Mouse (Mus musculus) lung, embryonic 15.5 days (tissue): ENCODE data around the gene Exosc10. TPM values are rescaled to one million over a fixed set of nuclear protein-coding genes. Genes with fewer than 3 reads are reported as not detected.
A peak's percentile ranks its signal among the peaks of the same experiment; 100 is the strongest.

Experiments
- ATAC-seq: fragments of 200-750 bp; cut with Nextera tagmentation; 2 replicates; pipeline ENCODE4 v1.8.0; 2017; ENCODE audit warnings: moderate number of reproducible peaks, borderline replicate concordance; ENCODE audit not compliant: low FRiP score, low TSS enrichment; ENCODE audit errors: extremely low read depth
- H3K27ac ChIP-seq: fragments of 300-500 bp; sonication (generic); 2 replicates; pipeline ENCODE4 v1.5.1; 2015; ENCODE audit warnings: moderate library complexity, mild to moderate bottlenecking, inconsistent platforms
- H3K27me3 ChIP-seq: fragments of 300-500 bp; sonication (generic); 2 replicates; pipeline ENCODE4 v1.6.1; 2015; ENCODE audit warnings: inconsistent platforms
- H3K36me3 ChIP-seq: fragments of 300-500 bp; sonication (generic); 2 replicates; pipeline ENCODE4 v1.6.1; 2015; ENCODE audit warnings: inconsistent platforms
- H3K4me1 ChIP-seq: fragments of 300-500 bp; sonication (generic); 2 replicates; pipeline ENCODE4 v1.6.1; 2015; ENCODE audit warnings: inconsistent platforms
- H3K4me2 ChIP-seq: fragments of 300-500 bp; sonication (generic); 2 replicates; pipeline ENCODE4 v1.6.1; 2015; ENCODE audit warnings: inconsistent platforms, mild to moderate bottlenecking, moderate library complexity
- H3K4me3 ChIP-seq: fragments of 300-500 bp; sonication (generic); 2 replicates; pipeline ENCODE4 v1.5.1; 2015; ENCODE audit warnings: mild to moderate bottlenecking, inconsistent platforms
- H3K9ac ChIP-seq: fragments of 300-500 bp; sonication (generic); 2 replicates; pipeline ENCODE4 v1.6.1; 2015; ENCODE audit warnings: inconsistent platforms
- H3K9me3 ChIP-seq: fragments of 300-500 bp; sonication (generic); 2 replicates; pipeline ENCODE4 v1.6.1; 2016; ENCODE audit warnings: inconsistent platforms
- WGBS: fragments of 180-500 bp; shearing (Covaris S2); methylation state at CpG from one replicate; pipeline ENCODE4 v1.1.7; 2015; 5-methylcytosine and 5-hydroxymethylcytosine counted together
- polyA plus RNA-seq: library from polyadenylated mRNA; unstranded; fragments of >200 nt; fragmentation: Nextera tagmentation; extraction: Ambion mirVana; gene quantifications from 2 replicates; pipeline ENCODE4 v1.2.1, GENCODE M21; 2015

Exosc10 gene
- polyA plus RNA-seq, 1 experiment from 2014 or later, result 93.8 TPM

DNA sequence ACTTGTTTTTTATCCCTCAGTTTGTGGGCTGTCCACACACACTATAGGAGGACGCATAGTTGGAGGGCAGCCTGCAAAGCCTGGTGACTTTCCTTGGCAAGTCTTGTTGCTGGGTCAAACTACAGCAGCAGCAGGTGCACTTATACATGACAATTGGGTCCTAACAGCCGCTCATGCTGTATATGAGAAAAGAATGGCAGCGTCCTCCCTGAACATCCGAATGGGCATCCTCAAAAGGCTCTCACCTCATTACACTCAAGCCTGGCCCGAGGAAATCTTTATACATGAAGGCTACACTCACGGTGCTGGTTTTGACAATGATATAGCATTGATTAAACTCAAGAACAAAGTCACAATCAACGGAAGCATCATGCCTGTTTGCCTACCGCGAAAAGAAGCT is 55.5 kb downstream of the Exosc10 start:
- 0 out of 2 replicates have a peak, but pooled peaks cover 3% of the 10 kb centered on the region for H3K4me1 ChIP-seq
- H3K36me3 ChIP-seq, result peaks cover 57% of the 10 kb centered on the region
- WGBS, result 82% methylated on average over 9 of the region's 9 CpGs
- no peak overlapping the region for H3K4me2 ChIP-seq
- no peak overlapping the region for H3K9ac ChIP-seq
- no peak overlapping the region for H3K4me3 ChIP-seq
- no peaks in the 10 kb centered on the region for H3K27me3 ChIP-seq
- no peaks in the 10 kb centered on the region for H3K9me3 ChIP-seq
- no peak for ATAC-seq
- no peak overlapping the region for H3K27ac ChIP-seq

DNA sequence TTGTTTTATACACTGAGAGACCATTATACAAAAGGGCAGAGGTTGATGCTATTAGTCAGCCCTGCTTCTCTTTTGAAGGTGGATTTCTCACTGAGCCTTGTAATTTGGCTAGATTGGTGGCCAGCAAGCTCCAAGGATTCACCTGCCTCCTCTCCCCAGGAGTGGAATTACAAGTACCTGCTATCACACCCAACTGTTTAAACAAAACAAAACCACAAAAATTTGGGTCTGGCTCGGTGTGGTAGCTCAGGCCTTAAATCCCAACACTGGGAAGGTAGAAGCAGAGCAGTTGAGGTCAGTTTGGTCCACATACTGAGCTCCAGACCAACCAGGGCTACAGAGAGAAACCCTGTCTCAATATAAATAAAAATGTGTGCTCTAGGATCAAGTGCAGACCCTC is 61.6 kb downstream of the Exosc10 start:
- H3K4me2 ChIP-seq, result no peak overlapping the region
- 48% methylated on average over 1 of the region's 1 CpGs for WGBS
- ATAC-seq, result no peak

DNA sequence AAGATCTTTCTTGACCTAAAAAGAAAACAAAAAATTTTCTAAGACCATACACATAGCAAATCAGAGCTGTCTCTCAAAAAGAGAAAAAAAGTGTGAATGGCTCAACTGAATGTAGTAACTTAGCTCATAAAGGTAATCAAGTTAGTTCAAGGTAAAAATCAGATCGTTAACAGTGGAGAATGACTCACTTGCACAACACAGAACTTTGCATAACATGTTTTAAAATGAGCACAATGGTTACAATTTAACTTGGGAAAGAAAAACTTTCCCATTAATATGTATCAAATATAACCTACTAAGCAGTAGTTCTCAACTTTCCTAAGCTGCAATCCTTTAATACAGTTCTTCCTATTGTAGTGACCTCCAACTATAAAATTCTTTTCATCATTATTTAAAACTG is 62.5 kb downstream of the Exosc10 start:
- H3K9me3 ChIP-seq, result no peaks in the 10 kb centered on the region
- no peak overlapping the region for H3K4me3 ChIP-seq
- H3K27me3 ChIP-seq, result no peaks in the 10 kb centered on the region
- H3K9ac ChIP-seq, result no peak overlapping the region
- 88% methylated on average over 1 of the region's 1 CpGs for WGBS
- H3K4me2 ChIP-seq, result no peak overlapping the region
- peaks cover 38% of the 10 kb centered on the region for H3K4me1 ChIP-seq
- no peak for ATAC-seq
- H3K36me3 ChIP-seq, result peaks cover 85% of the 10 kb centered on the region
- no peak overlapping the region for H3K27ac ChIP-seq

More for the DNA sequence above, 61.6 kb downstream of the Exosc10 start:
- no peaks in the 10 kb centered on the region for H3K9me3 ChIP-seq
- H3K9ac ChIP-seq, result no peak overlapping the region
- no peak overlapping the region for H3K4me3 ChIP-seq
- peaks cover 33% of the 10 kb centered on the region for H3K4me1 ChIP-seq
- H3K36me3 ChIP-seq, result peaks cover 90% of the 10 kb centered on the region
- no peak overlapping the region for H3K27ac ChIP-seq
- H3K27me3 ChIP-seq, result no peaks in the 10 kb centered on the region

DNA sequence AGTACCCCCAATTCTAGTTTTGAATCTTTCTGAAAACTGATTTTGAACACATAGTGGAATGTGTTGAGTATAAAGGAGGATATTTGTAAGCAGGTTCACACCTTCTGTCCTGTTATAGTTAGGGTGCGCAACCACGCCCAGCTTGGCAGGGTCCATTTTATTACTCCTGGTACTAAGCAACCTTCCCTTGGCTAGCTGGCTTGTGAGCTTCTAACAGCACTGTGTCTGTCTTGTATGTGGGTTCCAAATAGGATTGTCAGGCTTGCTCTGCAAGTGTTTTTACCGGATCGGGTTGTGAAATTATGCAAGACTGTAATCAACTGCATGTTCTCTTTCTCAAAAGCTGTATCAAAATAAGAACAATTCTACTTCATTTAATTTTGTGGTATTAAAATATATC is 64.3 kb downstream of the Exosc10 start:
- no peak for ATAC-seq

DNA sequence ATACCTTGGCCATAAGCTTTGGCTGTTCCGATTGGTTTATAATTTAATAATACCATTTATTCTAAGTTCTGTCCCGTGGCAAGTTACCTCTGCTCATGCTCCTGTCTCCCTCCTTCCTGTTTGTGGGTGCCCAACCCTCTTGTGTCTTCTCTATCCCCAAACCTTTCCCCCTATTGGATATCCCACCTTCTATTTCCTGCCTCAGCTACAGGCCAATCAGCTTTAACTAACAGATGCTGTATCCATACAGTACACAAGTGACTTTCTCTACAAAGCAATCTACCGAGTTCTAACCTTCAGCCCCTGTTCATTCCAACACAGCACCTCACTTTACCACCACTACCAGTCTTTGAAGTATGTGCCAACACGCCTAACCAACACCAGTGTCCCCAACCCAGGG is 65.4 kb downstream of the Exosc10 start:
- Histone ChIP-seq H3K9me3 (no peaks in the 10 kb centered on the region), H3K36me3 (peaks cover 62% of the 10 kb centered on the region), H3K4me2 (0 out of 2 replicates have a peak overlapping the region, but pooled peaks have one; percentile 0), H3K4me1 (peaks cover 41% of the 10 kb centered on the region), H3K9ac (no peak overlapping the region), H3K27ac (no peak overlapping the region), H3K27me3 (no peaks in the 10 kb centered on the region), H3K4me3 (no peak overlapping the region)
- WGBS, result 80% methylated on average over 4 of the region's 4 CpGs
- no peak for ATAC-seq

More for the DNA sequence above, 64.3 kb downstream of the Exosc10 start:
- no peak overlapping the region for H3K9ac ChIP-seq
- peaks cover 68% of the 10 kb centered on the region for H3K36me3 ChIP-seq
- 91% methylated on average over 4 of the region's 4 CpGs for WGBS
- no peak overlapping the region for H3K4me3 ChIP-seq
- no peaks in the 10 kb centered on the region for H3K27me3 ChIP-seq
- H3K9me3 ChIP-seq, result no peaks in the 10 kb centered on the region
- H3K27ac ChIP-seq, result no peak overlapping the region
- no peak overlapping the region for H3K4me2 ChIP-seq
- peaks cover 41% of the 10 kb centered on the region for H3K4me1 ChIP-seq

DNA sequence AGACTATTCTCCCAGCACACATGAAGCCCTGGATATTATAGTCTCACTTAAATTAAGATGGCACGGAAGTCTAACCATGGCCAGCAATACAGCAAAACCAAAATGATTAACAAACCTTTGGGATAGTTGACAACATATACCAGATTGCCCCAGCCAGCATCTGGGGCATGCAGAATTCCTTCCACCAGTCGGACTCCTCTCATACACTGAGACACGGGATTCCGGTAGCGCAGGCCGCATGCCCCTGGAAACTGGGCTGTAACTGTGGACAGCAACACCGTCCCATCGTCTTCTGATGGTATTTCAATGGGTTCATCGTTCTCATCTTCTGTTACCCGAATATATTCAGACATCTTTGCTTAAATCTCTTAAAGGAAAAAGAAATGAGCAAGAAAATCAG is 66.8 kb downstream of the Exosc10 start:
- Histone ChIP-seq H3K9ac (peak overlapping the region; percentile 95), H3K36me3 (peaks cover 48% of the 10 kb centered on the region), H3K4me3 (peak overlapping the region; percentile 77), H3K9me3 (no peaks in the 10 kb centered on the region), H3K27ac (no peak overlapping the region), H3K4me1 (peaks cover 38% of the 10 kb centered on the region), H3K4me2 (peak overlapping the region; percentile 80), H3K27me3 (no peaks in the 10 kb centered on the region)
- 71% methylated on average over 10 of the region's 10 CpGs for WGBS
- no peak for ATAC-seq

DNA sequence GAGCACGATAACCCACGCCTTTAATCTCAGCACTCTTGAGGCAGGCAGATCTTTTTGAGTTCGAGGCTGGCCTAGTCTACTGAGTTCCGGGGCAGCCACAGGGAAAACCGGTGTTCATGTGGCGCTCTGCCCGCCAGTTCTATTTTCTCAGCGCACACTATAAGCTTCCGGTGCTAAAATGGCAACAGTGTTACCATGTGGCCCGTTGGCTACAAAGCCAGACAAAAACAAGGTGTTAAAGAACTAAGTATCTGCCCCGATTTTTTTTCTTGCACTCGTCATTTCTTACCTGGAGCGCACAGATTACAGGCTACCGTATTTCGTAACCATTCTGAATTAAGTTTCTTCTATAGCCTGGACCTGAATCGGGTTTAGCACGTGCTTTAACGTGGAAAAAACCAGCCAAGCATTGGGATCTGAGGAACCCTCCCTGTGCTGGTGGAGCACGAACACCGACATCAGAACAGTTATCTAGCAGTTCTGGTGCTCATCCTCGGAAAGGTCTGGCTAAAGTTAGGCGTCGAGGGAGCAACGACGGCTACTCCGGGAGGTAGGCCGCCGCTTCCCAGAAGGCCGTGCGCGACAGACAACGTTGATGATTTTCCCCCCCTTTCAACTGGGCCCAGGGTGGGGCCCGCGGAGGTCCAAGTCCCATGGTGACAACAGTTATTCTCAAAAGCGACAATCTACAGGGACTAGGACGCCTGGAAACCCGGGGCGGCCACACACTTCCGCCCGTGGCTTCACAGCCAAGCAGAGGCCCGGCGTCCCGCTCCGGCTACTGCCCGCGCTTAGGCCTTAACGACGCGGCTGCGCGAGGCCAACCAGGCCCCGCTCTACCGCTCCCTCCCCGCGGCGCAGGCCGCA is 67.8 kb downstream of the Exosc10 start:
- no peaks in the 10 kb centered on the region for H3K9me3 ChIP-seq
- peak overlapping the region; percentile 80 for H3K4me2 ChIP-seq
- peak; percentile 66 for ATAC-seq
- H3K9ac ChIP-seq, result peak overlapping the region; percentile 95
- peaks cover 32% of the 10 kb centered on the region for H3K4me1 ChIP-seq
- H3K27me3 ChIP-seq, result no peaks in the 10 kb centered on the region
- peaks cover 41% of the 10 kb centered on the region for H3K36me3 ChIP-seq
- under 1% methylated on average over 57 of the region's 57 CpGs for WGBS
- H3K27ac ChIP-seq, result peak overlapping the region; percentile 88
- peak overlapping the region; percentile 77 for H3K4me3 ChIP-seq

DNA sequence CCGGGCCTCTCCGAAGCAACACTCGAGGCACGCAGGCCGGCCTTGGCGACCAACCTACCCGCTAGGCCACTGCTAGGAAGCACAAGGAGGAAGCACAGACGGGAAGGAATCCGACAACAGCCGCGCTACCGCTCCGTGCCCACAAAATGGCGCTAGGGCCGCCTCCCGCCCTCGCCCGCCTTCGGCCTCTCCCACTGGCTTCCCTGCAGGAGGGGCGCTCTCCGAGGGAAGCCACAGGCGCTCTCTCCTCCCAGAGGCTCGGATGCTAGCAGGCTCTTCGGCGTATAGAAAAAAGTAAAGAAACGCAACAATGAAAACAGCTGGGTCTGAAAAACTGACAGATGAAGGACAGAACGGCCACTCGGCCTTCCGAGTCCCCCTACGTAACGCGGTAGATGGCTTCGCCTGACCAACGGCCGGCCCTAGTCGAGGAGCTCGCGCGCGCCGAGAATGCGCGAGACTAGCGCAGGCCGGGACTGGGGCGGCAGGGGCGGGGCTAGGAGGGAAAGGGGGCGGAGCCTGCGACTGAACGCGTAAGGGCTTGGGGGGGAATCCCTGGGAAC is 68.5 kb downstream of the Exosc10 start, which contains the start of gene Tardbp:
TSS of gene Tardbp (minus strand) at position 397 of the 563 bp plus-strand sequence.
- H3K9me3 ChIP-seq, result no peaks in the 10 kb centered on the region
- no peaks in the 10 kb centered on the region for H3K27me3 ChIP-seq
- H3K27ac ChIP-seq, result peak within 1 kb of the TSS; percentile 88
- peak within 1 kb of the TSS; percentile 77 for H3K4me3 ChIP-seq
- H3K4me2 ChIP-seq, result peak within 1 kb of the TSS; percentile 80
- H3K36me3 ChIP-seq, result peaks cover 34% of the 10 kb centered on the region
- under 1% methylated on average over 51 of the region's 51 CpGs for WGBS
- peaks cover 31% of the 10 kb centered on the region for H3K4me1 ChIP-seq
- peak; percentile 96 for ATAC-seq
- peak within 1 kb of the TSS; percentile 95 for H3K9ac ChIP-seq

DNA sequence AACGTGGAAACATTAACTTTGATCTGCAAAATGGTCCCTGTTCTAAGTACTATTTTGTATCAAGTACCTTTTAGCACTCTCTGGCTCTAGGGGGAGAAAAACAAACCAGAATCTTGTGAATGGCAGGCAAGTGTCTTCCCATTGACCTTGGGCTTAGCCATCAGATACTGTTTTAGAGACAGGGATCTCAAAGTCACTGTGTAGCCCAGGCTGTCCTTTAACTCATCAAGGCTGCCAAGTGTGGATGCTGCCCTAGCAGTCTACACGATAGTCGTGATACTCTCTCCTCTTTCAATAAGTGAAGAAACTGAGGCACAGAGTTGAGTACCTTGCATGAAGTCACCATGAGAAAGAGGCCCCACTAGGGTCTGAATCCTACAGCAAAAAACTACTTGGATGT is 69.0 kb downstream of the Exosc10 start:
- Histone ChIP-seq H3K4me2 (peak overlapping the region; percentile 80), H3K27ac (no peak overlapping the region), H3K4me3 (peak overlapping the region; percentile 77), H3K9ac (peak overlapping the region; percentile 11; the same call in 1 of the 2 replicates), H3K36me3 (peaks cover 29% of the 10 kb centered on the region), H3K27me3 (no peaks in the 10 kb centered on the region), H3K4me1 (peaks cover 30% of the 10 kb centered on the region), H3K9me3 (no peaks in the 10 kb centered on the region)
- WGBS, result 58% methylated on average over 3 of the region's 3 CpGs
- peak; percentile 8; the same call in 1 of the 2 replicates for ATAC-seq

Other genes starting within 250 kb of the Exosc10 start
- 22.4 and 25.5 TPM in 2 replicates for gene Ubiad1, start 113.7 kb upstream of the Exosc10 start, polyA plus RNA-seq
- gene Mtor, start 109.8 kb upstream of the Exosc10 start, polyA plus RNA-seq, result 13.7 and 13.8 TPM in 2 replicates
- 1.8 and 3.7 TPM in 2 replicates for gene Angptl7, start 58.0 kb upstream of the Exosc10 start, polyA plus RNA-seq
- 183 and 192 TPM in 2 replicates for gene Srm, start 33.1 kb downstream of the Exosc10 start, polyA plus RNA-seq
- 0.21 and 0.65 TPM in 2 replicates for gene Masp2, start 44.1 kb downstream of the Exosc10 start, polyA plus RNA-seq
- gene Tardbp, start 68.6 kb downstream of the Exosc10 start, polyA plus RNA-seq, result 386 and 392 TPM in 2 replicates
- gene Gm572, start 84.9 kb downstream of the Exosc10 start, polyA plus RNA-seq, result not detected in 2 replicates
- gene Casz1, start 246.0 kb downstream of the Exosc10 start, polyA plus RNA-seq, result 5.4 and 6.5 TPM in 2 replicates